ENCODE assay signal across 17 mouse cellular contexts in the genomic region with DNA sequence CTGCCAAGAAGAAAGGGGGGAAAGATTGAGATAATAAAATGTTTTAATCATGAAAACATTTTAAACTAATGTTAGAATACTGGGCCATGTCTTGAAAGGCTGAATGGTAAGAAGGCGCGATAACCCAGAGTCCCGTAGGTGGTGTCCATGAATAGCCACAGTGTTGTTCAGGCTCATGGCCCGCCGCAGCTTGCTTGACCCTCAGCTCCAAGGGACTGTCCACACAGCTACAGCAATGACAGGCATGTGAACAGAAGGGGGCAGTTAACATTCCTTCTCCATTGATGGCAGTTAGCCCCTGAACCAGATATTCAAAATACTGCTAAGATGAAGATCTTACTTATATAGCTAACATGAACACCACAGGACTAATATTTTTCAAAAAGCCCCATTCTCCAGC.
DNase-seq lines count a peak whose midpoint lies in the region; ATAC-seq and TF ChIP-seq lines count a peak whose summit lies in the region.
"Had no signal": no experiment of that assay in that cellular context is flagged by ENCODE, and none has a peak within 500 bp of the region (broad histone marks: within the 10 kb centered on the region; RNA-seq: fewer than 3 reads in every experiment).

No protein-coding gene starts in this region.

- H3K4me1 ChIP-seq in forebrain, embryonic 13.5 days, result peaks cover 44% of the 10 kb centered on the region
- peaks cover 12% of the 10 kb centered on the region for H3K4me1 ChIP-seq in forebrain, postnatal 0 days (ENCODE audit: insufficient read depth)
- peaks cover 45% of the 10 kb centered on the region for H3K4me1 ChIP-seq in heart, embryonic 15.5 days (replicated peaks)
- peaks cover 33% of the 10 kb centered on the region for H3K4me1 ChIP-seq in midbrain, embryonic 15.5 days
- H3K4me1 ChIP-seq: liver, embryonic 15.5 days had no signal

- H3K9ac ChIP-seq in forebrain, embryonic 13.5 days, result no peak overlapping the region
- no peak overlapping the region for H3K9ac ChIP-seq in forebrain, postnatal 0 days
- no peak overlapping the region for H3K9ac ChIP-seq in heart, embryonic 15.5 days
- H3K9ac ChIP-seq in midbrain, embryonic 15.5 days, result no peak overlapping the region
- H3K9ac ChIP-seq: hindbrain, embryonic 12.5 days; liver, embryonic 15.5 days had no signal

- intact Hi-C loops in left cerebral cortex, adult 2 months (cut with DNase I), result loop anchor here (2.0 to 10.0 kb wide), 2 partner anchors 31 to 397 kb away; no protein-coding TSS in a partner anchor
- intact Hi-C loops in left cerebral cortex, postnatal 10 days (cut with DNase I), result no loop called here

- no peak for TF ChIP-seq CTCF in forebrain, postnatal 0 days (IDR thresholded peaks at IDR 0.05; ENCODE audit: low read depth)
- TF ChIP-seq CTCF in left cerebral cortex, adult 2 months (IDR thresholded peaks at IDR 0.05), result no peak

- peak overlapping the region; percentile 89 for H3K27ac ChIP-seq in forebrain, embryonic 13.5 days
- no peak overlapping the region for H3K27ac ChIP-seq in forebrain, postnatal 0 days (ENCODE audit: low read depth, low read length)
- H3K27ac ChIP-seq in heart, embryonic 15.5 days, result peak overlapping the region; percentile 61
- peak overlapping the region; percentile 80; the same call in 1 of the 2 replicates for H3K27ac ChIP-seq in left cerebral cortex, adult 2 months
- peak overlapping the region; percentile 72; the same call in 1 of the 2 replicates for H3K27ac ChIP-seq in midbrain, embryonic 15.5 days
- H3K27ac ChIP-seq: liver, embryonic 15.5 days had no signal

- H3K4me2 ChIP-seq in forebrain, embryonic 13.5 days, result no peak overlapping the region
- no peak overlapping the region for H3K4me2 ChIP-seq in forebrain, postnatal 0 days (ENCODE audit: low read depth)
- no peak overlapping the region for H3K4me2 ChIP-seq in heart, embryonic 15.5 days
- no peak overlapping the region for H3K4me2 ChIP-seq in midbrain, embryonic 15.5 days
- H3K4me2 ChIP-seq: hindbrain, embryonic 12.5 days; liver, embryonic 15.5 days had no signal

- H3K36me3 ChIP-seq in forebrain, embryonic 13.5 days (ENCODE audit: poor library complexity, severe bottlenecking), result peaks cover 38% of the 10 kb centered on the region
- peaks cover 14% of the 10 kb centered on the region for H3K36me3 ChIP-seq in forebrain, postnatal 0 days (ENCODE audit: insufficient read depth)
- no peaks in the 10 kb centered on the region for H3K36me3 ChIP-seq in heart, embryonic 15.5 days
- H3K36me3 ChIP-seq in midbrain, embryonic 15.5 days (replicated peaks), result no peaks in the 10 kb centered on the region
- H3K36me3 ChIP-seq: liver, embryonic 15.5 days had no signal

- H3K27me3 ChIP-seq in forebrain, embryonic 13.5 days, result no peaks in the 10 kb centered on the region
- no peaks in the 10 kb centered on the region for H3K27me3 ChIP-seq in forebrain, postnatal 0 days (ENCODE audit: insufficient read depth, low read length)
- H3K27me3 ChIP-seq in heart, embryonic 15.5 days, result no peaks in the 10 kb centered on the region
- H3K27me3 ChIP-seq in midbrain, embryonic 15.5 days (replicated peaks), result no peaks in the 10 kb centered on the region
- H3K27me3 ChIP-seq: hindbrain, embryonic 12.5 days; liver, embryonic 15.5 days had no signal

- 84% methylated on average over 5 of the region's 5 CpGs for WGBS in forebrain, embryonic 13.5 days
- 82% methylated on average over 5 of the region's 5 CpGs for WGBS in forebrain, postnatal 0 days
- 58% methylated on average over 5 of the region's 5 CpGs for WGBS in heart, embryonic 15.5 days
- WGBS in midbrain, embryonic 15.5 days, result 86% methylated on average over 5 of the region's 5 CpGs

- DNase-seq in forebrain, postnatal 0 days, result no peak
- no peak for DNase-seq in heart, adult 9 months (ENCODE audit: low spot score in 2 of 2)
- DNase-seq in left cerebral cortex, adult 2 months (ENCODE audit: extremely low spot score in 1 of 2, low spot score in 2 of 2), result no peak
- DNase-seq in left cerebral cortex, postnatal 10 days (ENCODE audit: extremely low spot score in 1 of 2, low spot score in 2 of 2), result no peak
- no peak for DNase-seq in layer of hippocampus, postnatal 10 days (ENCODE audit: low spot score in 2 of 2)
- DNase-seq: adrenal gland, adult 8-10 months; cerebellum, postnatal 10 days; embryo, embryonic 11 days; gastrocnemius, postnatal 36 days; kidney, postnatal 14 days; lung, postnatal 10 days had no signal

- H3K4me3 ChIP-seq in forebrain, embryonic 13.5 days, result no peak overlapping the region
- no peak overlapping the region for H3K4me3 ChIP-seq in forebrain, postnatal 0 days (ENCODE audit: low read depth, low read length)
- no peak overlapping the region for H3K4me3 ChIP-seq in heart, embryonic 15.5 days
- no peak overlapping the region for H3K4me3 ChIP-seq in left cerebral cortex, adult 2 months
- H3K4me3 ChIP-seq in midbrain, embryonic 15.5 days, result no peak overlapping the region
- H3K4me3 ChIP-seq: hindbrain, embryonic 12.5 days; liver, embryonic 15.5 days; myocyte had no signal

- no peak for ATAC-seq in forebrain, embryonic 13.5 days
- no peak for ATAC-seq in forebrain, postnatal 0 days
- no peak for ATAC-seq in heart, embryonic 15.5 days (replicated peaks; ENCODE audit: insufficient number of reproducible peaks, insufficient read depth, low FRiP score, low read depth)
- ATAC-seq in midbrain, embryonic 15.5 days (replicated peaks), result no peak

- no peaks in the 10 kb centered on the region; the same call in 1 of the 2 replicates for H3K9me3 ChIP-seq in forebrain, embryonic 13.5 days (replicated peaks)
- H3K9me3 ChIP-seq in forebrain, postnatal 0 days (ENCODE audit: low read length), result no peaks in the 10 kb centered on the region
- H3K9me3 ChIP-seq in heart, embryonic 15.5 days (replicated peaks), result no peaks in the 10 kb centered on the region
- H3K9me3 ChIP-seq in midbrain, embryonic 15.5 days, result no peaks in the 10 kb centered on the region
- H3K9me3 ChIP-seq: hindbrain, embryonic 12.5 days; liver, embryonic 15.5 days had no signal
